10 mouse cellular contexts compared by ENCODE assay signal in genomic region chr7:65157031-65158025, GRCm38 (mm10). TPM values are rescaled to one million over a fixed set of nuclear protein-coding genes. Genes with fewer than 3 reads are reported as not detected.
DNase-seq lines count a peak whose midpoint lies in the region; ATAC-seq lines count a peak whose summit lies in the region.
"Had no signal": no experiment of that assay in that cellular context is flagged by ENCODE, and none has a peak within 500 bp of the region (broad histone marks: within the 10 kb centered on the region; RNA-seq: fewer than 3 reads in every experiment).

No protein-coding gene starts in this region.

- H3K27ac ChIP-seq in kidney, embryonic 15.5 days: no peak overlapping the region
- no peak overlapping the region for H3K27ac ChIP-seq in embryonic facial prominence, embryonic 12.5 days
- 0 out of 2 replicates have a peak overlapping the region, but pooled peaks have one; percentile 86 for H3K27ac ChIP-seq in hindbrain, embryonic 15.5 days (replicated peaks)
- no peak overlapping the region for H3K27ac ChIP-seq in liver, embryonic 12.5 days

- H3K4me3 ChIP-seq in kidney, embryonic 15.5 days (replicated peaks): peak overlapping the region; percentile 62
- peak overlapping the region; percentile 62 for H3K4me3 ChIP-seq in embryonic facial prominence, embryonic 12.5 days
- peak overlapping the region; percentile 86 for H3K4me3 ChIP-seq in hindbrain, embryonic 15.5 days
- H3K4me3 ChIP-seq in liver, embryonic 12.5 days: no peak overlapping the region

- WGBS in kidney, embryonic 15.5 days: 14% methylated on average over 16 of the region's 16 CpGs
- 10% methylated on average over 16 of the region's 16 CpGs for WGBS in embryonic facial prominence, embryonic 12.5 days
- 15% methylated on average over 16 of the region's 16 CpGs for WGBS in hindbrain, embryonic 15.5 days
- WGBS in liver, embryonic 12.5 days (ENCODE audit: insufficient replicate concordance): 17% methylated on average over 16 of the region's 16 CpGs

- no peak for ATAC-seq in kidney, embryonic 15.5 days (replicated peaks; ENCODE audit: low FRiP score)
- no peak for ATAC-seq in embryonic facial prominence, embryonic 12.5 days (ENCODE audit: insufficient number of reproducible peaks, insufficient read depth, low FRiP score, low TSS enrichment)
- no peak for ATAC-seq in hindbrain, embryonic 15.5 days (ENCODE audit: low FRiP score, low read depth)
- ATAC-seq in liver, embryonic 12.5 days: no peak
- ATAC-seq: liver, postnatal 0 days had no signal

- DNase-seq in kidney, postnatal 36 days: no peak
- peak; percentile 22 for DNase-seq in neural tube, embryonic 10.5 days (ENCODE audit: extremely low spot score, low spot score)
- DNase-seq in left cerebral cortex, adult 9 months (ENCODE audit: low spot score in 2 of 2): no peak
- DNase-seq in left cerebral cortex, postnatal 4 days: no peak

- no peak overlapping the region for H3K9ac ChIP-seq in kidney, embryonic 15.5 days
- H3K9ac ChIP-seq in embryonic facial prominence, embryonic 12.5 days: no peak overlapping the region
- H3K9ac ChIP-seq in hindbrain, embryonic 15.5 days: peak overlapping the region; percentile 80; the same call in 1 of the 2 replicates
- H3K9ac ChIP-seq in liver, embryonic 12.5 days: no peak overlapping the region
- H3K9ac ChIP-seq: liver, postnatal 0 days had no signal

- H3K9me3 ChIP-seq in kidney, embryonic 15.5 days (replicated peaks): no peaks in the 10 kb centered on the region
- H3K9me3 ChIP-seq in embryonic facial prominence, embryonic 12.5 days: no peaks in the 10 kb centered on the region
- H3K9me3 ChIP-seq in hindbrain, embryonic 15.5 days: no peaks in the 10 kb centered on the region
- H3K9me3 ChIP-seq in liver, embryonic 12.5 days (replicated peaks): no peaks in the 10 kb centered on the region

- intact Hi-C loops in left cerebral cortex, postnatal 4 days (cut with DNase I): no loop called here

- no peaks in the 10 kb centered on the region for H3K36me3 ChIP-seq in kidney, embryonic 15.5 days
- no peaks in the 10 kb centered on the region for H3K36me3 ChIP-seq in embryonic facial prominence, embryonic 12.5 days
- H3K36me3 ChIP-seq in hindbrain, embryonic 15.5 days: no peaks in the 10 kb centered on the region
- H3K36me3 ChIP-seq in liver, embryonic 12.5 days: no peaks in the 10 kb centered on the region

- H3K4me1 ChIP-seq in kidney, embryonic 15.5 days: peaks cover 19% of the 10 kb centered on the region; the same call in 1 of the 2 replicates
- no peaks in the 10 kb centered on the region for H3K4me1 ChIP-seq in embryonic facial prominence, embryonic 12.5 days
- peaks cover 18% of the 10 kb centered on the region for H3K4me1 ChIP-seq in hindbrain, embryonic 15.5 days (replicated peaks)
- H3K4me1 ChIP-seq in liver, embryonic 12.5 days: no peaks in the 10 kb centered on the region

- H3K27me3 ChIP-seq in kidney, embryonic 15.5 days: peaks cover 61% of the 10 kb centered on the region
- H3K27me3 ChIP-seq in embryonic facial prominence, embryonic 12.5 days: peaks cover 40% of the 10 kb centered on the region
- no peaks in the 10 kb centered on the region for H3K27me3 ChIP-seq in hindbrain, embryonic 15.5 days
- H3K27me3 ChIP-seq in liver, embryonic 12.5 days (replicated peaks): peaks cover 63% of the 10 kb centered on the region

- peak overlapping the region; percentile 100 for H3K4me2 ChIP-seq in kidney, embryonic 15.5 days
- peak overlapping the region; percentile 99 for H3K4me2 ChIP-seq in embryonic facial prominence, embryonic 12.5 days (replicated peaks)
- H3K4me2 ChIP-seq in hindbrain, embryonic 15.5 days: peak overlapping the region; percentile 97
- H3K4me2 ChIP-seq in liver, embryonic 12.5 days: no peak overlapping the region

RNA-seq across cellular contexts. Expression of gene Fam189a1, which starts 1.0 kb away (rescaled TPM):
- 0.33 and 0.66 TPM in 2 replicates for polyA plus RNA-seq in kidney, embryonic 15.5 days (2015; fragmentation: Nextera tagmentation; extraction: Ambion mirVana)
- 2.9 and 3.6 TPM in 2 replicates for polyA plus RNA-seq in embryonic facial prominence, embryonic 12.5 days (2016; fragmentation: Nextera tagmentation; extraction: Ambion mirVana)
- 13.7 and 17.1 TPM in 2 replicates for polyA plus RNA-seq in hindbrain, embryonic 15.5 days (2015; fragmentation: Nextera tagmentation; extraction: Ambion mirVana)
- total RNA-seq in left cerebral cortex, postnatal 4 days (2021): 10 to 100 TPM; 26.4 to 34.3 TPM
- not detected in 2 replicates for polyA plus RNA-seq in liver, embryonic 12.5 days (2016; fragmentation: Nextera tagmentation; extraction: Ambion mirVana)
- total RNA-seq: hematopoietic stem cell, adult 5-6 weeks had no signal
